Mouse (Mus musculus): Measurements from ENCODE around the gene Coa3.

DNA sequence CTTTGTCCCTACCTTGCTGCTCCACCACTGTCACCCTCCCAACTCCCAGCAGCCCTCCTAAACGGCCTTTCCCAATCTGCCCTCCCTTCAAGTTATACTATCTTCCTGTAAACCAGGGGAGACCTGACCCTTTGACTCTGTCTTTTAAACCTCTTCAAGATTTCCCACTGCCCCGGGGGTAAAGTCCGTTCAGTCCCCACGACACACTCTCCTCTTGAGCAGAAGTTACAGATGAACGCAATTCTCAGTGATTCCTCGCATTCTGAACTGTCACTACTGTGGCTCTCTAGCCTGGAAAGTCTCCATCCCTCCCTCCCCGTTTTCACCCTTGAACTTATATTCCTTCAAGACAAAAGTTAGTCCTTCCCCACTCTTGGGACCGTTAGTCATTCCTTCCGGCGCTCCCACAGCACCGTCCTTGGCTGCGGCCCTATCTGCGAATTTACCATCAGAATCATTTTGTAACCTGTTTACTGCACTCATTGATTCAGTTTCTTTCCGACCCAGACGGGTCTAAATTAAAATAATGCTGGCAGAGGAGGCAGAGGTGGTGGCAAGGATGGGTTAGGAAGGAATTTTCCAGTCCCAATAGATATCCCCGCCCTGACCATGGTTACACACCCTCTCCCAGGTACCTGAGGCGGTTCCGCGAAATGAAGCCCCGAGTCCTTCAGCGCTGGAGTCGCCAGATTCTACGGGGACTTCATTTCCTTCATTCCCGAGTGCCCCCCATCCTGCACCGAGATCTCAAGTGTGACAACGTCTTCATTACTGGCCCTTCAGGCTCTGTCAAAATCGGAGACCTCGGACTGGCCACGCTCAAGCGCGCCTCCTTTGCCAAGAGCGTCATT lies 15.6 kb downstream of the Coa3 start:
- TF ChIP-seq ZNF384 (IDR thresholded peaks at IDR 0.05; ENCODE audit: low read depth, low read length), result no peak
- TF ChIP-seq CHD2 (IDR thresholded peaks at IDR 0.05; ENCODE audit: low read depth, low read length), result no peak
- TF ChIP-seq HCFC1 (IDR thresholded peaks at IDR 0.05; ENCODE audit: borderline replicate concordance, insufficient read depth, low read length), result no peak
- no peak for TF ChIP-seq MAFK (IDR thresholded peaks at IDR 0.05; ENCODE audit: insufficient read depth, low read depth, low read length)
